Mouse (Mus musculus) urinary bladder, postnatal 36 days (tissue): ENCODE results near the gene Gba.

Experiments used
- DNase-seq, 2 experiments: peaks; one replicate each; pipeline ENCODE4 v3.0.0; 2022; ENCODE audit warnings: low spot score in 2 of 2, mixed read lengths in 1 of 2

Gba gene

DNA sequence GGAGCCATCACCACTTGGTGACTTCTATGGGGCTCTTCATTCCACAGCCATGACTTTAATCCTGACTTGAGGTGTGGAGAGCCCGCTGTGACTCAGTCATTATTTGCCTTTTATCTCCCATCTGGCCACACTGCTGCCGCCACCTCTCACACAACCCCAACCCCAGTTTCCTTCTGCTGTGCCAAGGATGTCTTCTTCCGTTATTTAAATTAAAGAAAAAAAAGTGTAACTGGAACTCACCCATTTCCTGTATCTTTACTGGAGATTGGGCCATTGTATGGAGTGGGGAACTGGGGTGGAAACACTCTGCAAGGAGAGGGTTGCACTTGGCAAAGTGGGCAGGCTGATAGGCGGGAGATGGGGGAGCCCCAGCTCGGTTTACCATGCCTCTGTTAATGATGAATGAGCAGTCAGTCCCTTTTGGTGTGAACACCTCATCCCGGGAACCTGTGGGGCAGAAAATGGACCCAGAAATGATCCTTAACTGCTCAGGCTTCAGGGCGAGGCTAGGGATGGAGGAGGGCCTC is 20.1 kb upstream of the Gba start:
- DNase-seq: no peak

DNA sequence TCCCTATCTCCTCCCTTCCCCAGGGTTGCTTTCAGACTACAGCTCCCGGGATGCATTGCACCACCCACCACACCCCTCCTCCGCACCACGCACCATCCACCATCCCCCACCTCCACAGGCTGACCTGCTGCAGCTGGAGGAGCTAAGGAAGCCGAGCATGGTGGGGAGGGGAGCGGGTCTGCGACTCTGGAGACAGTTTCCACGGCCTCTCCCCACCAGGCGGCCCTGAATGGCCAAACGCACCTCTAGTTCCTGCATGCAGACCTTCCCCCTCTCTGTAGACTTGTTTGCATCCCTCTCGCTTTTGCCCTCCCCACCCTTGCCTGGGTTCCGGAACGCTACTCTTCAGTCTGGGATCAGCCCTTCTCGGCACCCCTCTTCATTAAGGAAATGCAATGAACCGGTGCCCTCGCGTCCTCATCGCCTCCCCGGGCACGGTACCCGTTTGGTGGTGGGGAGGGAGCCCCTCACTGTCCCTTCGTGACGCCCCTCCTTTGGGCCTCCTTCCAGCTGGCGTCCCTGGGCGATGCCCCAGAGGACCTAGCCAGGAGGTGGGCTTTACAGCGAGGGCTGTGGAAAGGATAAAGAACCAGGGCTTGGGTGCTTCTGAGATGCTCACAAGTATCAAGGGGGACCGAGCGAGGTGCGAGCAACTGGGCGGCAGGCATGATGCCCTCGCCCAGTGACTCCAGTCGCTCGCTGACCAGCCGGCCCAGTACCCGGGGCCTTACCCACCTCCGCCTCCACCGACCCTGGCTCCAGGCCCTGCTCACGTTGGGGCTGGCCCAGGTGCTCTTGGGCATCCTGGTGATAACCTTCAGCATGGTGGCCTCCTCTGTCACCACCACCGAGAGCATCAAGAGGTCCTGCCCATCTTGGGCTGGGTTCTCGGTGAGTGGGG is 19.4 kb upstream of the Gba start, which contains the start of gene Fam189b:
Fam189b (plus strand) TSS at position 86 of the 901 bp plus-strand sequence.
- DNase-seq: peak; percentile 77 to 86

DNA sequence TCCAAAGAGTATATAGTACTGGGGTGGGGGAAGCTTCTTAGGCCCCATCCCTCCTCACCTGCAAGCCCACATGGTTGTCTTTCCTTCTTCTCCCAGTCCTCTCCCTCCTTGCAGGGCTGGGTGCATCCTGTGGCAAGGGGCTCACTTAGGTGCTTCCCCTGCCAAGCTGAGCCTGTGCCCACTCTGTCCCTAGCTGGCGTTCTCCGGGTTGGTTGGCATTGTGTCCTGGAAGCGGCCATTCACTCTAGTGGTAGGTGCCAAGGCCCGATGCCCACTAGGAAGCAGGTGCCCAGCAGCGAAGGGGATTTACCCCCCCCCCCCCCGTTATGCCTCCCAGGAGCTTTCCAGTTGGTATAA is 18.8 kb upstream of the Gba start:
- no peak for DNase-seq

DNA sequence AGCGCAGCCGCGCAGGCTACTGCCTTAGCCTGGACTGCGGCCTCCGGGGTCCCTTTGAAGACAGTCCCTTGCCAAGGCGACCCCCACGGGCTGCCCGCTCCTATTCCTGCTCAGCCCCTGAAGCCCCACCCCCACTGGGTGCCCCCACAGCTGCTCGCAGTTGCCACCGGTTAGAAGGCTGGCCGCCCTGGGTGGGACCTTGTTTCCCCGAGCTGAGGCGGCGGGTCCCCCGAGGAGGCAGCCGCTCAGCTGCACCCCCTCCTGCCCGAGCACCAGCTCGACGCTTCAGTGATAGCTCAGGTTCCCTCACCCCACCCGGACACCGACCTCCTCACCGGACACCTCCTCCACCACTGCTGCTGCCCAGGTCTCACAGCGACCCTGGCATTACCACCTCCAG is 15.5 kb upstream of the Gba start:
- DNase-seq: no peak

DNA sequence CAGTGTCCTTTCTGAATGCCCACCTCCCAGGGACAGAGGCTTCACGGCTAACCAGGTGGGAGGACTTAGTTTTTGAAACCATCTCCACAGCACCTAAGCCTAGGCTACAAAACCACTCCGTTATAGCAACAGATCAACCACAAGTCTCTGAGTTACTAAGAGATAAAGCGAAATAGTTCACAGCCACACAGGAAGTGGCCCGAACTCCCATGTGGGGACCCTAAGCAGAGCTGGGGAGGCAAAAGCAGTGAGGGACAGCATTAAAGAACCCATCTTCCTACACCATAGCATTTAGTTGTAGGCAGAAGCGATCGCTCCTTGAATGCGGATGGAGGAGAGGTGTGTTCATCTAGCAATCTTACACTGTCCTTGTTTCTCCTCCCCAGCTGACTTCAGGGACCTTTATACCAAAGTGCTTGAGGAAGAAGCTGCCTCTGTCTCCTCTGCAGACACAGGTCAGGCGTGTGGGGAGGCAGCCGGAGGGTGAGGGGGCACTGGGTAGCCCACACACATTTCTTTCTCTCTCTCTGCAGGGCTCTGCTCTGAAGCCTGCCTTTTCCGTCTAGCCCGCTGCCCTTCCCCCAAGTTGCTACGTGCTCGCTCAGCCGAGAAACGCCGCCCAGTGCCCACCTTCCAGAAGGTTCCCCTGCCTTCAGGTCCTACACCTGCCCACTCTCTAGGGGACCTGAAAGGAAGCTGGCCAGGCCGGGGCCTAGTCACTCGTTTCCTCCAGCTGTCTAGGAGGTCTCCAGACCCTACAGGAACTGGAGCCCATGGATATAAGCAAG is 14.8 kb upstream of the Gba start:
- DNase-seq: no peak

DNA sequence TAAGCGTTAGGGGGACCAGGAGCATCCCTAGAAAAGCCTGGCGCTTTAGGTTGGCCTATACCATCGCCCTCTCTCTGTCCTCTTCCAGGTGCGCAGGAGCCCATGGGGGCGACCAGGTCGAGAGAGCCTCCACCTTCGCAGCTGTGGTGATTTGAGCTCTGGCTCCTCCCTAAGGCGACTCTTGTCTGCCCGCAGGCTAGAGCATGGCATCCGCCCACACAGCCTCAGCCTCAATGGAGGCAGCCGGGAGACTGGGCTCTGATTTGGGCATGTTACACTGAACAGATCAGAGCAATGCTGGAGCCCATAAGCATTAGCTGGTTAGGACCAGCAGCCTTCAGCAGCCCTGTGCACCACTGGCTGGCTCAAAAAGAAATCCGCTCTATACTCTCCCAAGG is 14.3 kb upstream of the Gba start:
- DNase-seq: no peak

DNA sequence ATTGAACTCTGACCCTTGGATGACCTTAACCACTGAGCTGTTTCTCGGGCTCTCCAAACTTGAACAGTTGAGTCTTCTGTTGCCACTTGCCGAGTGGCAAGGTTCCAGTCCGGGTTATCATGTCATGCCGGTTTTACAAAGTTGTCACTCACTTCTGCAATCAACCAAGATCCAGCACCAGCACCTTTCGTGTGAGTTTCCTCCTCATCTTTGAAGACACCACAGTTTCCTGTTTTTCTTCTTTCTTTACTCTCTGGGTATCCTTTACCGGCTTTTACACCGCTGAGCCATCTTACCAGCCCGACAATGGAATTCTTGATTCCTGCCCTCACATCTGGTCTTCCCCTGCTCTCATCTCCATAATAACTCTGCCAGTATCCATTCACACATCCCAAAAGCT is 12.3 kb upstream of the Gba start:
- no peak for DNase-seq

DNA sequence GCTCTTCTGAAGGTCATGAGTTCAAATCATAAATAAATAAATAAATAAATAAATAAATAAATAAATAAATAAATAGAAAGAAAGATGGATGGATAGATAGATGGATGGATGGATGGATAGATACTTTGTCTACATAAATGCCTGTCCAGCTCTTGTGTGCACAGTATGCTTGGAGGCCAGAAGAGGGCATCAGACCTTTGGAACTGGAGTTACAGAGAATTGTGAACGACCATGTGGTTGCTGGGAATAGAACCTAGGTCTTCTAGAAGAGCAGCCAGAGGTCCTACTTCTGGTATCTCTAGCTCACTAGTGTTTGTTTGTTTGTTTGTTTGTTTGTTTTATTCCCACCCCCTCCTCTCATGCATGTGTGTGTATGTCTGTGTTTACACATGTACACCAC is 9.4 kb upstream of the Gba start:
- DNase-seq: no peak

DNA sequence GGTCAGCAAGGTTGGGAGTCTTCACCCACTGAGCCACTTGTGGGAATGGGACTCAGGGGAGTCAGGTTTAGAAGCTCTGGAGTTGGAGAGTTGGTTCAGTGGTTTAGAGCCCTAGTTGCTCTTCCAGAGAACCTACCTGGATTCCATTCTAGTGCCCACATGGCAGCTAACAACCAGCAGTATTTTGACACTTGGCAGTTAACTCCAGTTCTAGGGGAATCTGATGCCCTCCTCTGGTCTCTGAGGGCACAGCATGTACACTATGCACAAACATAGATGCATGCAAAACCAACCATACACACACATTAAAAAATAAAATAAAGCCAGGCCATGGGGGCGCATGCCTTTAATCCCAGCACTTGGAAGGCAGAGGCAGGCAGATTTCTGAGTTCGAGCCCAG is 8.9 kb upstream of the Gba start:
- DNase-seq: no peak

DNA sequence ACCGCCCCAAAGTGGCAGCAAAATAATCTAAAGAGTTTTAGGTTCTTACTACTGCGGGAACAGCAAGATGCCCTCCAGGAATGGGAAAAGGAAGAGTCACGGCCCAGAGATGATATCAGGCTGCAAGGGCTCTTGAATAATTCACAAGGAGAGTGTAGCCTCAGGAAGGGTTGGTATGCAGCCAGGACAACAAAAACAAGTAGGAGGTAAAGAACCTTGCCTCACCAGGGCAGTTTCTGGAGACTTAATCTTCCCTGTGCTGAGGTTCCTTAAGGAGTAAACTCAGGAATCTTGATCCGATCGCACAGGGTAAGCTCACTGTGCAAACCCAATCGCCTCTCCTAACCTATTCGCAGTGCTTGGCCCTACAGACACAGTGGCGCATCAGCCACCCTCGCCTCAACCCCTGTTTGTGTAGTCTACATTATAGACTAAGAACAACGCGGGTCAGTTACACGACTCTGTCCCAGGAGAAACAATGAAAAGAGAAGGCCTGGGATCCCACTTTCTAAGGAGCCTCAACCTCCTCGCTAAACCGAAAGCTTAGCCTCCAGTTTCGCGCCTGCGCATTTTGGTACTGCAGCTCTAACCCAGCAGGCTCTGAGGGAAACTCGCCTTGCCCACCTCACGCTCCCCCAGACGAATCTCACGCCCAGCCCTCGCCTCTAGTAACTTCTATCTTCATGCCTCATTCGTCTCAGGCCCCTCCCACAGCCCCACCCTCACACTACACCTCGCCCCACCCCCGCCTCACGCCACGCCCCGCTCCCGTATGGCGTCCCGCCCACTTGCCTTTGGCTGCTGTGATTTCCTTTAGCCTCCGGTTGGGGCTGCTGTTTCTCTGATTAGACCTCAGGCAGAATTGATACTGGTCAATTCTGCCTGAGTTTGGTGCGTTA is 6.5 kb upstream of the Gba start:
- peak; percentile 75 to 87 for DNase-seq

DNA sequence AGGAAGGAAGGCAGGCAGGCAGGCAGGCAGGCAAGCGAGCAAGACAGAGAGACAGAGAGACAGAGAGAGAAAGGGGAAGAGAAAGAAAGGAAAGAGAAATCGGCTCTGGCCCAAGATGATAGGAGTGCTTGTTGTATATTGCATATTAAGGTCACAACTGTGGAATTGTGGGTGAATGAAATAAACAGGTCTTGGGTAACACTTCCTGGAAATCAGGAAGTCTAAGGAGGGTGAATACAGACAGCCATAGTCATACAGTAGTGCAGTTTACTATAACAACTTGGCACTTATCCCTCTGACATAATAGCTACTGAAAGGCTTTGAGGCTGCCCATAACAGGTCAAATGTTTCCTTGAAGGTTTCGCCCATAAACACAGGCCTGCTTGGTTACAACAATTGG is 2.9 kb upstream of the Gba start:
- DNase-seq: no peak

DNA sequence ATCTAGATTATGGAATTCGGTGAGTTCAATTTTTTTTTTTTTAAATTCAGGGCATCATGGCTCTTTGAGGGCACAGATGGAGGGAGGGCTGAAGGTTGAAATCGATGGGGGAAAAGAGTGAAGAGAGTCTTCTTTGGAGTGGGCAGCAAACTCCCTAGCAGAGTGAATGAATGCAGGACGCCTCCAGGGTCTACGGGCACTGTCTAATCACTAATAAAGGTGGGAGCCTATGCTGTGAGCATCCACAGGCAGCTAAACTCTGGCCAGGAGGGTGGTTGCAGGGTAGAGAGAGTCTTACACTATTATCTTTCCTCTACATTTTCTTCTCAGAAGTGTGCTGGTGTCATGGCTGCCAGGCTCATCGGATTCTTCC is 400 bp downstream of the Gba start:
- DNase-seq: no peak

DNA sequence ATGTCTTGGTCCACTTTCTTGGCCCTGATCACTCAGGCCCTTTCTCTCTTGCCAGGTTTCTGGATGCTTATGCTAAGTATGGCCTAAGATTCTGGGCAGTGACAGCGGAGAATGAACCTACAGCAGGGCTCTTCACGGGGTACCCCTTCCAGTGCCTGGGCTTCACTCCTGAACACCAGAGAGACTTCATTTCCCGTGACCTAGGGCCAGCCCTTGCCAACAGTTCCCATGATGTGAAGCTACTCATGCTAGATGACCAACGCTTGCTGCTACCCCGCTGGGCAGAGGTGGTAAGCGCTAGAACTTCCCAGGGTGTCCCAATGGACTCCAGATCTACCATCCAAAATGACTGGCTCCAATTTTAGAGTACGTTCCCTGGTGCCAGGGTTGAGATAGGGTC is 3.4 kb downstream of the Gba start:
- DNase-seq: no peak

DNA sequence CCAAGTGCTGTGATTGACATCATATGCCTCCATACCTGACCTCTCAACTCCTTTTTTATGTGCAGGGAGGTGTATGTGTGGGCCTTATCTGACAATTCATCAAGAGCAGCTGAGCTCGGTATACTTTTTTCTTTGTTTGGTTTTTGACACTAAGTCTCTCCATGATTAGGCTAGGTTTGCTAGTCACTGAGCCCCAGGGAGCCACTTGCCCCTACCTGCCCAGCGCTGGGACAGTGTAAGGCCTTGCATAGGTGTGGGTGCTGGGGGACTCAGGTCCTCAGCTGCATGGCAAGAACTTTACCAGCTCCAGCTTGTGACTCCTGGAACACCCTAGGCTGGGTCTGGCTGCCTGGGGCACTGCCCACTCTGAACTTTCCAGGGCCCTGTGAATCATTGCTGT is 4.0 kb downstream of the Gba start:
- peak in 1 of 2 experiments; percentile 42 for DNase-seq

DNA sequence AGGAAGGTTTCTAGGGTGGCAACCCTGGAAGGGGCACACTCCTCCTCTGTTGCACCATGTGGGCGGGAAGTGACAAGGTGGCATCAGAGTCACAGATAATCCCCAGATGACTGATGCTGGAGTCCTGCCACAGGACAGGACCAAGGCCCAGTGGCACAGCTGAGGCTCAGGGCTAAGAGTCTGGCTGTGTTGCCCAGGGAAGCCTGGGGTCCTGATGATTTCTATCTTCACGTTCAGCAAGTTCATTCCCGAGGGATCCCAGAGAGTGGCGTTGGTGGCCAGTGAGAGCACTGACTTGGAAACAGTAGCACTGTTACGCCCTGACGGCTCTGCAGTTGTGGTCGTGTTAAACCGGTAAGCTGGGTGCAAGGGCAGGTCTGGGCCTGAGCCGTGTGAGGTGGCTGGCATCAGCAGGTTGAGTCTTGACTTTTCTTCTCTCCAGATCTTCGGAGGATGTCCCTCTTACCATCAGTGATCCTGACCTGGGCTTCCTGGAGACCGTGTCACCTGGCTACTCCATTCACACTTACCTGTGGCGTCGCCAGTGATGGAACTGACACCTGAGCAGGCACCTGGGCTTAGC is 5.4 kb downstream of the Gba start:
- peak; percentile 56 to 73 for DNase-seq

DNA sequence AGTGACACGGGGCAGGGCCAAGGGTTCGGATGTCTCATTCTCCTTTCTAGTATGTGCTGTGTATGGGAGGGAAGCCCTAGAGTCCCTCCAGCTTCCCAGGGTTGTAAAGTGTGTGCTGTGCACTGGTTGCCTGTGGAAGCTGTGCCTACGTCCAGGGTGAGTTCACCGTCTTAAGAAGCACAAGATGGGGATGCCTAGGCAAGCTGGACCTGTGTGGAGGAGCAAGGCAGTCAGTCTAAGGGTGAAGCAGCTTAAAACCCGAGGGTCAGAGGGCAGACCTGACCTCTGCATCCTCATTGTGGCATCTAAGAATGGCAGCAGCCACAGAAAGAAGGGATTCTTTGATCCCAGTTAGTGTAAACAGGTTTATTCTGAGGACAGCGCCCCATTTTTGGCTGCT is 6.0 kb downstream of the Gba start:
- DNase-seq: no peak

DNA sequence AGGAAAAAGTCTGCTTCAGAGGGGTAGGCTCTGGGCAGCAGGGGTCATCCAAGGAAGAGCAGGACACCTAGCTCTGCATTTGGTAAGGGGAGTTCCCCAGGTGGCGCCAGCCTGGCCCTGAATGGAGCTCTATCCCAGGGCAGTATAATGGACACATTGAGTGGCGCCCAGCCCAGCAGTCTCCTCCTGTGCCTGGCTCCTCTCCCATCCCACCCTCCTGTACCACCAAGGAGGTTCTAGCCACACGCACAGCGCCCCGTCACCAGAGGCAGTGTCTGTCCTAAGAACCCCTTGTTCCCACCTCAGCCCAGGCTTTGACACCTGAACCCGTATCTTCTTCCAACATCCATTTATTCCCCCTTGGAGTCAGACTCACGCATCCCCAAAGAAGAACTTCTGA is 7.0 kb downstream of the Gba start:
- no peak for DNase-seq

DNA sequence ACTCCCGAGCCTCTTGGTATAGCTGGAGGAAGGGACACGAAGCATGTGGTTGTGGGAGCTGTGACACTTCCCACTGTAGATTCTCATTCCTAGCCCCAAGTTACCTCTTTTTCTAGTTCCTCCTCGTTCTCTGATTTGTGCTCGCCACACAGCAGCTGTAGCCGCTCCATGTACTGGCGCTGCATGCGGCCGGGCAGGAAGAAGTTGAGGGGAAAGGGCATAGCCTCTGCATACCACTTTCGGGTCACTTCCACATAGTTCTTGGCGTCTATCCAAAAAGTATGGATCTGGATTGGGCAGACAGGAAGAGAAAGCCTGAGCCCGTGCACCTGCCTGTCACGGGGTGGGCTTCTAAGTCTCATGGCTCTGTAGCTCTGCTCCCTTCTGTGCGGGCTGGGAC is 7.4 kb downstream of the Gba start:
- DNase-seq: no peak

DNA sequence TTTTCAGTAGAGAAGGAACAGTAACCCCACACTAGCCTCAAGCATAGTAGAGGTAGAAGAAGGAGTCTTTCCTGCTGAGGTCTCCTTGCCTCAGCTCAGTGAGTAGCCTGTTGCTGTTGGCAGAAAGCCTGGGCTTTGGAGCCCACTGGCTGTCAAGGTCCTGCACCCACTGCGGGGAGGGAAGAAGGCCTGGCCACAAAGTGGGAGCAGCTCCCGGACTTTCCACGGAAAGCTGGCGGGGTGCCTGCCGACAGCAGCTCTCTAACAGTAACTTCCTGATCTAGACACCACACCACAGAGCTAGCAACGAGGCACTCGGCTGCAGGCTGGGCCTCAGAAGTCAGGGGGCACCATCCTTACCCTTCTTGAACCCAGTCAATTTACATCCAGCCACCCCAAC is 8.0 kb downstream of the Gba start:
- DNase-seq: no peak

DNA sequence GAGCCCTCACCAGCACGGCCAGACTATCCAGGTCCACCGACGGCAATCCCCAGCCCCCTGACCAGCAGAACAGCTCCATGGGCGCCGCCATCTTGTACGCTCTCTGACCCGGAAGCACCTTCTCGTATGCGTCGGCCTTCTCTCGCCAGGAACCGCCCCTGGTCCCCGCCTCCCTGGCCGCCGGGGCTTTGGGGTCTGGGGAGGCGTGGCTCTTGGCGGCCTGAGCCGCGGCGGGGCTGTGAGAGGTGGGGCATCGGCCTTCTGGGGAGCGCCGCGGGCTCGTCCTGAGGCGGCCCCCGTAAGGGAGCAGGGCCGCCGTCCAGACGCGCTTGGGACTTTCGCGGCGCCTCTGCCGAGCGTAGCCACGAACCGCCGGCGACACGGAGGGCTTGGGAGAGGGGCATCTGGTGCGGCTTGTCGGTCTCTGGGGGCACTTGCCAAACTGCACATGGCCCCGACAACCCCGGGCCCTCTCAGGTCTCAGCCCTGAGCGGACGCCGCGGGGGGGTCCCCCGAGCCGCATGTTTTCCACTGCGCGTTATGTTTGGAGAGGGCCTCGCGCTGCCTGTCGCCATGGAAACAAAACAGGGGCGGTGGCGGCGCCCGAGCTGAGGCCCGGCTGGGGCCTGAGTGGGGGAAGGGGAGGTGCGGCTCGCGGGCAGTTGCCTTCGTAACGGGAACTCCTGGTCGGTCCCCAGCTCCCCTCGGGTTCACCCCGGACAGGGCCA is 11.2 kb downstream of the Gba start:
- DNase-seq: peak; percentile 86 to 93
